Mouse (Mus musculus): ENCODE results near the gene Slc16a9.
A peak's percentile ranks its signal among the peaks of the same experiment; 100 is the strongest.

Slc16a9 gene

GRCm38 (mm10) chr10:70299118-70299517 is 54.2 kb downstream of the Slc16a9 start:
- no peak for DNase-seq (ENCODE audit: low read depth in 2 of 2, low spot score in 2 of 2)

GRCm38 (mm10) chr10:70299653-70300052 is 54.8 kb downstream of the Slc16a9 start:
- no peak for DNase-seq (ENCODE audit: low read depth in 2 of 2, low spot score in 2 of 2)

DNA sequence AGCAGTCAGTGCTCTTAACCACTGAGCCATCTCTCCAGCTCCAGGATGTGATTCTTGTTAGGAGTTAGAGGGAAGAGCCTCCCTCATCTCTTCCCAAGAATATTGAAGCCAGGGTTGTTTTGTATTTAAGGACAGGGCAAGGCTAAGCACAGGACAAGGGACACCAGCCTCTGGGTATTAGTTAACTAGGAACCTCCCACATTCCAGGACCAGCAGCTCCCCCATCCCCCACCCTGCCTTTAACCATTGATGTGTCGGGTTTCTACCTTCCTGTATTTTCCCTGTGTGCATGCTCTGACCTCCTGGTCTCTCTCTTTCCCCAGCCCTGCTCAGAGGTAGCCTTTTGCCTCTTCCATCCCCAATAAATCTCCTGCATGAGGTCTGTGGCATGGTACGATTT is 56.3 kb downstream of the Slc16a9 start:
- no peak for DNase-seq (ENCODE audit: low read depth in 2 of 2, low spot score in 2 of 2)

GRCm38 (mm10) chr10:70303203-70303602 is 58.3 kb downstream of the Slc16a9 start:
- DNase-seq (ENCODE audit: low read depth in 2 of 2, low spot score in 2 of 2): no peak

- DNase-seq (ENCODE audit: low read depth in 2 of 2, low spot score in 2 of 2): no peak
These were observed 60.8 kb downstream of the Slc16a9 start for GRCm38 (mm10) chr10:70305683-70306082.

DNA sequence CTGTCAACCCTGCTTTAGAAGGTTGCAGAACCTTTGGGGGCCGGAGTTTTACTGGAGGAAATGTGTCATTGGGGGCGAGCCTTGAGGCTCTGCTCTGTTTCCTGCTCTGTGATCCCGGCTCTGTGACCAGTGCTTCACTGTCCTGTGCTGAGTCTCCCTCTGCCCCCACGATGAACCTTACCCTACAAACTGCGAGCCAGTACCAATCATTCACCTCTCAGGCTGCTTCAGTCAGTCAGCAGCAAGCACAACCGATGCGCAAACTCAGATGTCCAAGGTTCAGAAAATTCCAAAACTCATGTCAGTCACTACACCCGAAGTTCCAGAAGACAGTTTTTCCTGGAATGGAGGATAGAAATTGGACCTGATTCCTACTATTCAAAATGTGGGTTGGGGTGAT is 64.5 kb downstream of the Slc16a9 start:
- no peak for DNase-seq (ENCODE audit: low read depth in 2 of 2, low spot score in 2 of 2)

GRCm38 (mm10) chr10:70310646-70311045 is 65.7 kb downstream of the Slc16a9 start:
- no peak for DNase-seq (ENCODE audit: low read depth in 2 of 2, low spot score in 2 of 2)

GRCm38 (mm10) chr10:70315895-70316294 is 71.0 kb downstream of the Slc16a9 start:
- DNase-seq (ENCODE audit: low read depth in 2 of 2, low spot score in 2 of 2): no peak

DNA sequence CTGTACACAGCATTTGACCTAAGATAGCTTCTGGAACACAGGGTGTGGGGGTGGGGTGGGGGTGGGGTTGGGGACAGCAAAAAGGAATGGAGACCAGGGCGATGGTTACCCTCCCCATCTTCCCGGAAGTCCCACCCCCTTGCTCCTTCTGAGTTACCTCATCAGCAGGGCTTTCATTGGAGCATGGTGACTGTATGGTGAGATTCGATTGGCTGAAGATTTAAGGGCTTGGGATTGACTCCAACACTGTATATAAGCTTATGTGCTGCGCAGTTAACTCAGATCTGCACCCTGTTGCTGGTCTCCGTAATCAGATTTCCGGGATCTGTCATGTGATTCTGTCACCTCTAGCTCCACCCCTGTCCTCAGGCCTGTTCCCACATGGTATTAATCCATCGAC is 72.0 kb downstream of the Slc16a9 start:
- no peak for DNase-seq (ENCODE audit: low read depth in 2 of 2, low spot score in 2 of 2)

- DNase-seq (ENCODE audit: low read depth in 2 of 2, low spot score in 2 of 2): no peak
These were observed 72.6 kb downstream of the Slc16a9 start for GRCm38 (mm10) chr10:70317394-70317965.

DNA sequence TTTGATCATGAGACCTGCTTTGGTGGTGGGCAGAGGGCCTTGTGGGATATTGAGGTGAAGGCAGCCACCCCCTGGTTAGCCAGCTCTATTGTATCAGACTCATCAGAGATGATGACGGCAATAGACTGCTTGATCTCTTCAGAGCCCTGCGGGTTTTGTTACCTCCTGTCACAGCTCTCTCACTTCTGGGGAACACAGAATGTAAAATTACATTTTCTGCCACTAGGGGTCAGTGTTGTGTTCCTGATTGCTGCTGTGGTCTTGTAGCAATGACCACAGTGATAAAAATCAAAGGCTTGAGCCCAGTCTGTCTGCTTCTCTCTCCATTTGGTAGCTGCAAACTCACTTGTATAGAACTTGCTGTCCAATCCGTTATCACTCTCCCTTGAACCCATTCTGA is 73.7 kb downstream of the Slc16a9 start:
- DNase-seq (ENCODE audit: low read depth in 2 of 2, low spot score in 2 of 2): peak in 1 of 2 experiments; percentile 2

DNA sequence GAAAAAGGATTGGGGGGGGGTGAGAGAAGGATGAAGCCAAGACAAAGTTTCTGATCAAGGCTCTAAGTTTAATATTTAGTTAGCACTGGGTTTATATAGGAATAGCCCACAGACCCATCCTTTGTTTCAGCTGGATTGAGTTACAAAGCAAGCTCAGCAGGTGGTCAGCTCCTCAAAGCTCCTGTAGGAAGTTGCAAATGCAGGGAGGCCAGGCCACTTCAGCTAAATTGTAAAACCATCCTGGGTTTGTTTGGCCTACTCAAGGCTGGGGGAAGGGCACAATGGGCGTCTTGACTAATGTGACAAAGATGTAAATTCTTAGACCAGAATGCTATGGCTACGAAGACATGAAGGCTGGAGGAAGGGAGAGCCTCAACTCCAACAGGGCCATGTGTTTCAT is 80.6 kb downstream of the Slc16a9 start:
- DNase-seq (ENCODE audit: low read depth in 2 of 2, low spot score in 2 of 2): no peak

- DNase-seq (ENCODE audit: low read depth in 2 of 2, low spot score in 2 of 2): no peak
These were observed 82.4 kb downstream of the Slc16a9 start for GRCm38 (mm10) chr10:70327331-70327730.

DNA sequence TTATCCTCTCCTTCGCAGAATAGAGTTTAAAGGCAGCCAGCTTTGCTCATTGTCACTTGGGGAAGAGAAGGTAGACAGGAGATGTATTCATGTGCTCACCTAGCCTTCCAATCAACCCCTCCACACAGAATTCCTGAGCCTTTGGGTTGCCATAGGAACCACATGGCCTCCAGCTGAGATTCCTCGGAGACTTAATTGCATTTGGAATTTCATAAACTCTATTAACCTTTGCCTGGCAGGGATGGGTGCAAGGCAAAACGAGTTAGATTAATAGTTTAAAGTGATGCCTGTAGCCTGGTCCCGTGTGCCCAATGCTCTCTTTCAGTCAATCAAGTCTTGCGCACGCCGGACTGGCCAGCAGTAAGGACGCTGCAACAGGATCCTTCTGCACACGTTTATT is 83.2 kb downstream of the Slc16a9 start:
- no peak for DNase-seq (ENCODE audit: low read depth in 2 of 2, low spot score in 2 of 2)
